Mouse (Mus musculus): ENCODE measurements around the gene Ptchd4. TPM values are rescaled to one million over a fixed set of nuclear protein-coding genes. Genes with fewer than 3 reads are reported as not detected.

Ptchd4 gene
- polyA plus RNA-seq, 1 experiment from 2014 or later = 0.11 TPM

DNA sequence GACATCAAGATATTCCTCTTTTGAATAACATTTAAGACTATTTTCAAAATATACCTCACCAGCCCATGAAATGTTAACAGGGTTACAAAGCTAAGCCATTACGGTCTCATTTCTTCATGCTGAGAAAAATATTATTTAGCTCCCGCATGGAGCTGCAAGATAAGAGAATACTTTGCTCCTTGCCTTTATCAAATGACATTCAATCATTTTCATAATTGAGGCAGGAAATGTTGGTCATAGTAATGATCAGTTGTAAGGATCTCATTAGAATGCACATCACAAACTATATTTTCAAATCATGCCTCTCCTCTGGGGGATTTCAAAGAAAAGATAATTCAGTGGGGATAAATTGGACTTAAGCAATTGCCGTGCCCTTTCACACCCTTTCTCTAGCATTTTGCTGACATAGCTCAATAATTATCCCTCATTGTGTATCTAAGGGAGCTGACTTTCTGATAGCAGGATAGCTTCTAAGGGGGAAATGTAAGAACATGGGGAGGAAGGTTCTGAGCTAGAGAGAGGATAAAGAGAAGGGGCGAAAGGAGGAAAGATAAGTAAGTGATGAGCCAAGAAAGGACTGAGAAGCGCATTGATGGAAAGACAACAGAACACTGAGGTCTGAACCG is 47.5 kb downstream of the Ptchd4 start:
- Histone ChIP-seq H3K4me1 (replicated peaks; ENCODE audit: control insufficient read depth, insufficient read depth, low read length) (no peaks in the 10 kb centered on the region), H3K4me3 (ENCODE audit: low read depth, low read length) (no peak overlapping the region), H3K27me3 (replicated peaks; ENCODE audit: control insufficient read depth, insufficient read depth, low read length) (no peaks in the 10 kb centered on the region), H3K4me2 (no peak overlapping the region), H3K27ac (ENCODE audit: low read depth, low read length) (no peak overlapping the region), H3K36me3 (ENCODE audit: control insufficient read depth, insufficient read depth, low read length) (no peaks in the 10 kb centered on the region), H3K9me3 (ENCODE audit: control insufficient read depth, low read length) (no peaks in the 10 kb centered on the region), H3K9ac (ENCODE audit: low read depth, low read length) (no peak overlapping the region)
- DNase-seq (ENCODE audit: low spot score) = no peak
- 73% methylated on average over 6 of the region's 6 CpGs for WGBS
- no peak for ATAC-seq (replicated peaks; ENCODE audit: low FRiP score)

DNA sequence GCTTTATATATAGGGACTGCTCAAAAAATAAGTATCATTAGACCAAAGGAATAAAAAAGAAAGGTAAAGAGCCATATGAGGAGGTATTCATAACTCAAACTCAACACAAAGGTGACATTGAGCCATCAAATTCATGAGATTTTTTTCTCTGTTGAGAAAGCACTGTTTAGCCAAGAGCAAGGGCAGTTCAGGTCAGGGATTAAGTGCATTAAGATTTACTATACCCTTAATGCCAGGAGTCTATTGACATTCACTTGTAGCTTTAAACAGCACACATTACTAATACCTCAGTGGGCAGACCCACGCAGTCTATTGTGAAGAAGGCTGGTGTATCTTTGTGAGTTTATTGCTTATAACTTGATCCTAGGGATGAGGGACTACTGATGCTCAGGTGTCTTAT is 49.0 kb downstream of the Ptchd4 start:
- WGBS = 66% methylated on average over 1 of the region's 1 CpGs
- no peak overlapping the region for H3K9ac ChIP-seq (ENCODE audit: low read depth, low read length)
- H3K4me3 ChIP-seq (ENCODE audit: low read depth, low read length) = no peak overlapping the region
- H3K4me2 ChIP-seq = no peak overlapping the region
- H3K9me3 ChIP-seq (ENCODE audit: control insufficient read depth, low read length) = no peaks in the 10 kb centered on the region
- no peaks in the 10 kb centered on the region for H3K36me3 ChIP-seq (ENCODE audit: control insufficient read depth, insufficient read depth, low read length)
- ATAC-seq (replicated peaks; ENCODE audit: low FRiP score) = no peak
- H3K27me3 ChIP-seq (replicated peaks; ENCODE audit: control insufficient read depth, insufficient read depth, low read length) = no peaks in the 10 kb centered on the region
- no peak for DNase-seq (ENCODE audit: low spot score)
- no peak overlapping the region for H3K27ac ChIP-seq (ENCODE audit: low read depth, low read length)
- H3K4me1 ChIP-seq (replicated peaks; ENCODE audit: control insufficient read depth, insufficient read depth, low read length) = no peaks in the 10 kb centered on the region

DNA sequence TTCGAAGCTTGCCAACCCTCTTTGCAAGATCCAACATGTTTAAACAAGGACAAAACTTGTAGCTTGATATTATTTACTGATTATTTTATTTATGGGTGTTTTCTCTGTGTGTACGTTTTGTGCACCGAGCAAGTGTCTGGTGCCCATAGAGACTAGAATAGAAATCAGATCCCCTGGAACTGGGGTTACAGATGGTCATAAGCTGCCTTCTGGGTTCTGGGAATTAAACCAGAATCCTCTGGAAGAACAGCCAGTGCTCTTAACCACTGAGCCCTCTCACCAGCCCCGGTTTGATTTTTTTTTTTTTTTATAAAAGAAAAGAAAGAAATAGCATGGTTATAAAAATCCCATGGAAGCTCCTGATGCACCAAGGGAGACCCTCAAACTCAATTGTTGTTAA is 59.1 kb downstream of the Ptchd4 start:
- ATAC-seq (replicated peaks; ENCODE audit: low FRiP score) = no peak
- Histone ChIP-seq H3K4me1 (replicated peaks; ENCODE audit: control insufficient read depth, insufficient read depth, low read length) (no peaks in the 10 kb centered on the region), H3K4me2 (no peak overlapping the region), H3K9ac (ENCODE audit: low read depth, low read length) (no peak overlapping the region), H3K27me3 (replicated peaks; ENCODE audit: control insufficient read depth, insufficient read depth, low read length) (no peaks in the 10 kb centered on the region), H3K4me3 (ENCODE audit: low read depth, low read length) (no peak overlapping the region), H3K27ac (ENCODE audit: low read depth, low read length) (no peak overlapping the region), H3K36me3 (ENCODE audit: control insufficient read depth, insufficient read depth, low read length) (no peaks in the 10 kb centered on the region), H3K9me3 (ENCODE audit: control insufficient read depth, low read length) (no peaks in the 10 kb centered on the region)
- WGBS = 75% methylated on average over 4 of the region's 4 CpGs
- DNase-seq (ENCODE audit: low spot score) = no peak

DNA sequence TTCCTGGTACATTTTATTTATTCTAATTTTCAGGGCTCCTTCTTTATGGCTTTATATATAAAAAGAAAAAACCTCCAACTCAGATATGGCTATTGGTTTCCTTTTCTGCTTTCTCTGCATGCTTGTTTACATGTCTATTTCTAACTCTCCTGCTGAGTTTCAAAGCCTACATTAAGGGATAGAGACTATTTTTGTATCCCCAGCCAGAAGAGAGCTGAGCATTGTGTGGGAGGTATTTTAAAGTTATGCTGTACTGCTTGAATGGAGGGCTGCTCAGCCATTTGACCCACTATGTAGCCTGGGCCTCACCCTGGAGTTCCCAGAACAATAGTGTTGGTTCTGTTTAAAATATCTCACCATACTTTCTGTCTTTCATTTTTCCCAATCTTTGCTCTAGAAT is 77.3 kb downstream of the Ptchd4 start:
- no peak for ATAC-seq (replicated peaks; ENCODE audit: low FRiP score)

DNA sequence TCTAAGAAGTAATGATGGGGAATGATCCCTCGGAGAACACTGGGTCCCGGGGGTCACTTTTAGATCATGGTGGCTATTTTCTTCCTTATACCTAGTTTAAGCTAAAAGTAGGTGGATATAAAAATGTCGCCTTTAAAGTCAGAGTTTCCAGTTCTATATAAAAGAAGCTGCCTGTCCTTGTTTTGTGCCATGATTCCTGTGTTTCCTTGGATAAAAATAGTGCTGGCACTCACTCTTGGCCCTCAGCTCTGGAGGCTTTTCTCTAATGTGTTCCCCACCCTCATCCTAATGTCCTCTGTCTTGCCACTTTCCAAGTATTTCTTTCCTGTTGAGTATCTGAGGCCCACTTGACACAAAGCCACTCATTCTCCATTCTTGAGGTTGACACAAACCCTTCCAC is 79.6 kb downstream of the Ptchd4 start:
- Histone ChIP-seq H3K4me3 (ENCODE audit: low read depth, low read length) (no peak overlapping the region), H3K9ac (ENCODE audit: low read depth, low read length) (no peak overlapping the region), H3K4me2 (no peak overlapping the region), H3K27ac (ENCODE audit: low read depth, low read length) (no peak overlapping the region), H3K36me3 (ENCODE audit: control insufficient read depth, insufficient read depth, low read length) (no peaks in the 10 kb centered on the region), H3K4me1 (replicated peaks; ENCODE audit: control insufficient read depth, insufficient read depth, low read length) (no peaks in the 10 kb centered on the region), H3K9me3 (ENCODE audit: control insufficient read depth, low read length) (no peaks in the 10 kb centered on the region), H3K27me3 (replicated peaks; ENCODE audit: control insufficient read depth, insufficient read depth, low read length) (no peaks in the 10 kb centered on the region)
- DNase-seq (ENCODE audit: low spot score) (no peak), ATAC-seq (replicated peaks; ENCODE audit: low FRiP score) (no peak)
- whole genome bisulfite sequencing = 90% methylated on average over 3 of the region's 3 CpGs

More for the DNA sequence above, 77.3 kb downstream of the Ptchd4 start:
- DNase-seq (ENCODE audit: low spot score) = no peak
- no peak overlapping the region for H3K4me3 ChIP-seq (ENCODE audit: low read depth, low read length)
- no peak overlapping the region for H3K4me2 ChIP-seq
- H3K4me1 ChIP-seq (replicated peaks; ENCODE audit: control insufficient read depth, insufficient read depth, low read length) = no peaks in the 10 kb centered on the region
- H3K9ac ChIP-seq (ENCODE audit: low read depth, low read length) = no peak overlapping the region
- H3K9me3 ChIP-seq (ENCODE audit: control insufficient read depth, low read length) = no peaks in the 10 kb centered on the region
- H3K27me3 ChIP-seq (replicated peaks; ENCODE audit: control insufficient read depth, insufficient read depth, low read length) = no peaks in the 10 kb centered on the region
- H3K36me3 ChIP-seq (ENCODE audit: control insufficient read depth, insufficient read depth, low read length) = no peaks in the 10 kb centered on the region
- no peak overlapping the region for H3K27ac ChIP-seq (ENCODE audit: low read depth, low read length)

DNA sequence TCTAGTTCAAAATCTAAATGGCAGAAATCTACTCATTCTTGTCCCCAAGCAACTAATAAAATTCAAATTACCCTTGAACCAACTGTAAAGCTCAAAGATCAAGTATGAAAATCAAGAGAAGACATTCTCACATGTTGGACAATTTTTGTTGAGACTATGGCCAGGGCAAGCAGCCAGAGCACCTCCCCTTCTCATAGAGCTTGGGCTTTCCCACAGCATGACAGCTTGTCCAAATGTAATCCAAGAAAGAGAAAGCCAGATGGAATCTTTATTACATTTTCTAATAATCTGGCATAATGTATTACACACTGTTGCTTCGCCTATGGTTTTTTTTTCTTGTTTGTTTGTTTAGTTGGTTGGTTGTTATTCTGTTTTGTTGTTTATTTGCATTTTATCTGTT is 102.7 kb downstream of the Ptchd4 start:
- no peak overlapping the region for H3K27ac ChIP-seq (ENCODE audit: low read depth, low read length)
- no peak overlapping the region for H3K9ac ChIP-seq (ENCODE audit: low read depth, low read length)
- DNase-seq (ENCODE audit: low spot score) (no peak), ATAC-seq (replicated peaks; ENCODE audit: low FRiP score) (no peak)
- no peaks in the 10 kb centered on the region for H3K27me3 ChIP-seq (replicated peaks; ENCODE audit: control insufficient read depth, insufficient read depth, low read length)
- H3K4me1 ChIP-seq (replicated peaks; ENCODE audit: control insufficient read depth, insufficient read depth, low read length) = no peaks in the 10 kb centered on the region
- H3K9me3 ChIP-seq (ENCODE audit: control insufficient read depth, low read length) = no peaks in the 10 kb centered on the region
- 73% methylated on average over 1 of the region's 1 CpGs for WGBS
- H3K4me2 ChIP-seq = no peak overlapping the region
- no peaks in the 10 kb centered on the region for H3K36me3 ChIP-seq (ENCODE audit: control insufficient read depth, insufficient read depth, low read length)
- H3K4me3 ChIP-seq (ENCODE audit: low read depth, low read length) = no peak overlapping the region

DNA sequence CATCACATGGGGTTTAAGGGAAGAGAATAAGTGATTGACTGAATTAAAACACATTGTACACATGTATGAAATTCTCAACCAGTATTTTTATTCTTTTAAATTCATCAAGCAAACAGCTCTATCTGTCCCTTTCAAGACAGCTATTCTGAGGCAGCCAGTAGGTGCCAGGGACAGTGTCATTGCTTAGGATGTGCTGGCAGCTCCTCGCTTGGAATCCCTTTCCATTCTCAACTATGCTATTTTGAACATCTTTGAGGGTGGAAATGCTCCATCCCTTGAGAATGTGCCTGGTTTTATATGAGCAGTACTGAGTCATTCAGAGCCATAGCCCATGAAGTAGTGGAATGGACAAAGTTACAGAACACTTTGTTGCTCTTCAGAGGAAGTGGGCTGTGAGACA is 112.2 kb downstream of the Ptchd4 start:
- Histone ChIP-seq H3K27me3 (replicated peaks; ENCODE audit: control insufficient read depth, insufficient read depth, low read length) (no peaks in the 10 kb centered on the region), H3K4me2 (no peak overlapping the region), H3K36me3 (ENCODE audit: control insufficient read depth, insufficient read depth, low read length) (no peaks in the 10 kb centered on the region), H3K9me3 (ENCODE audit: control insufficient read depth, low read length) (no peaks in the 10 kb centered on the region), H3K4me1 (replicated peaks; ENCODE audit: control insufficient read depth, insufficient read depth, low read length) (no peaks in the 10 kb centered on the region), H3K4me3 (ENCODE audit: low read depth, low read length) (no peak overlapping the region), H3K9ac (ENCODE audit: low read depth, low read length) (no peak overlapping the region), H3K27ac (ENCODE audit: low read depth, low read length) (no peak overlapping the region)
- 69% methylated on average over 1 of the region's 1 CpGs for WGBS
- no peak for ATAC-seq (replicated peaks; ENCODE audit: low FRiP score)
- no peak for DNase-seq (ENCODE audit: low spot score)

DNA sequence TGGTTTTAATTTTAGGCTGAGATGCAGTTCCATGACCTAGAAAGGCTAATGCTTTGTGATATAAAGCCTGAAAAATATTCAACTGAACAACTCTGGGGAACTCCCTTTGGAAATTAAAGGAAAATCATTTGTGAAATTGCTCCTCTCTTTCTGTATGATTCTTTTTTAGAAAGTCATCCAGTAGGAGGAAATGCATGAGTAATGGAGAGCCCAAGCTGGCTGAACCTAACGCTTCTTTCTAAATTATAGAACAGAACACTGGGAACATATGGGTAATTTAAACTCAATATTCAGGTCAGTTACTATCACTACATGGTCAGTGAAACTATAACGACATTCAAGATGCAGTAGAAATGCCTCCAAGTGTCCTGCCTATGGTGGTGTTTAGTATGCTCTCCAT is 114.6 kb downstream of the Ptchd4 start:
- Histone ChIP-seq H3K4me1 (replicated peaks; ENCODE audit: control insufficient read depth, insufficient read depth, low read length) (no peaks in the 10 kb centered on the region), H3K9ac (ENCODE audit: low read depth, low read length) (no peak overlapping the region), H3K27me3 (replicated peaks; ENCODE audit: control insufficient read depth, insufficient read depth, low read length) (no peaks in the 10 kb centered on the region), H3K4me2 (no peak overlapping the region), H3K27ac (ENCODE audit: low read depth, low read length) (no peak overlapping the region), H3K36me3 (ENCODE audit: control insufficient read depth, insufficient read depth, low read length) (no peaks in the 10 kb centered on the region), H3K4me3 (ENCODE audit: low read depth, low read length) (no peak overlapping the region), H3K9me3 (ENCODE audit: control insufficient read depth, low read length) (no peaks in the 10 kb centered on the region)
- no peak for ATAC-seq (replicated peaks; ENCODE audit: low FRiP score)
- 75% methylated on average over 2 of the region's 2 CpGs for WGBS
- DNase-seq (ENCODE audit: low spot score) = no peak

DNA sequence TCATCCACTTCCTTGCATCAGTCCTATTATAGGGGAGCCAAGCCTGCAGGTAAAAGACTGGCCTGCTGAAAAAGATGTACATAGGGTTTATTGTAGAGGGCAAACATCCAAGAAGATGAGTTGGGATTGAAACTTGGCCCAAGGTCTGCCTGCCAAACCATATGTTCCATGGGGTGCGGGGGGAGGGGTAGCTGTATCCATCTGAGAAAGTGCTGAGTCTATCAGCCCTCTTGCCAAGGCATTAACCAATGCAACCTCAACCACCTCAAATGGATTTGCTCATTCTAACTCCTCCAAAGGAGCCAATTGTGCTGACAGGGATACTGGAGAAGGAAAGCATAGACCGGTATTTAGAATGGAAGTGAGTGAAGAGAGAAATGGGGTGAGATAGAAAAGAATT is 136.5 kb downstream of the Ptchd4 start:
- Histone ChIP-seq H3K4me3 (ENCODE audit: low read depth, low read length) (no peak overlapping the region), H3K4me1 (replicated peaks; ENCODE audit: control insufficient read depth, insufficient read depth, low read length) (no peaks in the 10 kb centered on the region), H3K27me3 (replicated peaks; ENCODE audit: control insufficient read depth, insufficient read depth, low read length) (no peaks in the 10 kb centered on the region), H3K27ac (ENCODE audit: low read depth, low read length) (no peak overlapping the region), H3K36me3 (ENCODE audit: control insufficient read depth, insufficient read depth, low read length) (no peaks in the 10 kb centered on the region), H3K4me2 (no peak overlapping the region), H3K9me3 (ENCODE audit: control insufficient read depth, low read length) (no peaks in the 10 kb centered on the region; the same call in 1 of the 2 replicates), H3K9ac (ENCODE audit: low read depth, low read length) (no peak overlapping the region)
- DNase-seq (ENCODE audit: low spot score) (no peak), ATAC-seq (replicated peaks; ENCODE audit: low FRiP score) (no peak)
- WGBS = 85% methylated on average over 2 of the region's 2 CpGs

Data from liver, embryonic 11.5 days (tissue).